Mouse (Mus musculus) G1E (cell line): ENCODE data around the gene Nosip.

Experiments
- CTCF ChIP-seq: IDR thresholded peaks from 2 replicates; pipeline ENCODE4 v1.5.1; 2012; ENCODE audit warnings: low read depth, low read length, inconsistent platforms, mixed read lengths
- GATA1 ChIP-seq: IDR thresholded peaks from 2 replicates; pipeline ENCODE4 v1.6.1; 2012; ENCODE audit warnings: borderline replicate concordance, low read length, inconsistent platforms, mixed read lengths

DNA sequence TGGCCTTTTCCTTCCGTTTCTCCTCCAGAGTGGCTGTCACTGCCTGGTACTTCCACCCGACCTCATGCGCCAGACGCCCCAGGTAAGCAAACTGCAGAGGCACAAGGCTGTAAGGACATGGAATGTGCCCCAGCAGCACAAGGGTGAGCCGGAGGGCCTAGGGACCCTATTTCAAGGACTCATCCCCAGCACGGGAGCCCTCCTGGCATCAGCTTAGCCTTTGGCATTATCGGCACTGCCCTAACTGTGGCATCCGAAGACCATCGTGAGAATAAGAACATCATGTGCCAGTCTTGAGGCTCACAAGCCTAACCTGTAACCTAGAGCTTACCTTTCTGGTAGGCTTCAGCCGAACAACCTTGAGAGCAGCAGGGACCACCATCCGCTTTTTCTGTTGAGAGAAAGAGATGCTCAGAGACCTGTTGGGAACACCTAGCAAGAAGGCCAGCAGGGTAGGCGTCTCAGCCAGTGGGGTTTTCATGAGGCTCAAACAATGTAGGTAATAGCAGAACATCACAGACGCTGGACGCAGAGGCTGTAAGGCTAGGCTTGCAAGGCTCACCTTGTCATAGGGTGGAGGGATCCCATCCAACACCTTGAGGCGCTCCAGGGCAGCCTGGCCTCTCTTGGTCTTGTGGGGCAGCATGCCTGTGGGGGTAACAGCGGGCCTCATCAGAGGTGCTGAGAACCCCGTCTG lies 64.1 kb downstream of the Nosip start:
- TF ChIP-seq CTCF (no peak), GATA1 (no peak)
